Mouse (Mus musculus): ENCODE measurements around the gene Syne3. TPM values are rescaled to one million over a fixed set of nuclear protein-coding genes. Genes with fewer than 3 reads are reported as not detected.

The Syne3 gene
- polyA plus RNA-seq, 1 experiment from 2014 or later = 0.51 TPM

DNA sequence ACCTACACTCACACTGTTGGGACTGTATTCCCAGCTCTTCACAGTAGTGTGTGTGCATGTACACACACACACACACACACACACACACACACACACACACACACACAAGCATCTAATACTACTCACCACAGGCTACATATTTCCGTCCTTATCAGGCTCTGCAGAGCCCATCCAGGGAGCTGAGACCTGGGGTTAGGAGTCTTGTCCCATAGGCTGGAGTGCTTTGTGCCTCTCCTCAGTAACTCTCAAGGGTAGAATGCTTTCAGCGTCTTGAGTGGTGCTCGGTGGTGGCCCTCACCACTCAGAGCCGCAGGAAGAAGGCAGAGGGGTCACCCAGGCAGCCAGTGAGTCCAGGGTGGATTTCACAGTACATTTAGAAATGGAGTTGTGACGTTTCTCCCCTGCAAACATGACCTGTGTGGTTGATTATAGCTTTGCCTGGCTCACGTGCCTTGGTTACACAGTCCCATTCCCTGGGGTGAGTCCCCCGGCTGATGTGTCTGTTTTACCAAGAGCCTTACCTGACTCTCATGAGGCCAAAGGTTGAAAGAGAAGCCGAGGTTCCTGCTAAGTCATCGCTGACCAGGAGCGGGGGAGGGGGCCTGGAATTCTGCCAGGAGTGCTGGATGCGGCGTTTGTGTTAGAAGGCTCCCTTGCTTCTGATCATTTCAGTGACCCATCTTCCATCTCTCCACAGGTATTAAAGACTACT lies 30.1 kb upstream of the Syne3 start:
- no peak overlapping the region for H3K4me2 ChIP-seq (replicated peaks; ENCODE audit: low read depth, low read length)
- H3K9me3 ChIP-seq (ENCODE audit: control insufficient read depth, low read length) = no peaks in the 10 kb centered on the region
- peak overlapping the region; percentile 31; the same call in 1 of the 2 replicates for H3K9ac ChIP-seq (ENCODE audit: low read depth, low read length)
- peaks cover 12% of the 10 kb centered on the region; the same call in 1 of the 2 replicates for H3K4me1 ChIP-seq (ENCODE audit: control insufficient read depth, insufficient read depth, low read length)
- H3K36me3 ChIP-seq (ENCODE audit: control insufficient read depth, insufficient read depth, low read length) = peaks cover 34% of the 10 kb centered on the region
- H3K4me3 ChIP-seq (ENCODE audit: low read length) = no peak overlapping the region
- H3K27ac ChIP-seq (ENCODE audit: low read depth, low read length) = 0 out of 2 replicates have a peak overlapping the region, but pooled peaks have one; percentile 30
- WGBS = 48% methylated on average over 12 of the region's 12 CpGs
- H3K27me3 ChIP-seq (ENCODE audit: control insufficient read depth, insufficient read depth, low read length) = no peaks in the 10 kb centered on the region
- no peak for ATAC-seq (ENCODE audit: low FRiP score, low TSS enrichment)

GRCm38 (mm10) chr12:105038918-105039317 lies 29.3 kb upstream of the Syne3 start:
- H3K4me2 ChIP-seq (replicated peaks; ENCODE audit: low read depth, low read length) = no peak overlapping the region
- no peak; the same call in 1 of the 2 replicates for ATAC-seq (ENCODE audit: low FRiP score, low TSS enrichment)

GRCm38 (mm10) chr12:105038211-105038610 lies 28.6 kb upstream of the Syne3 start:
- Histone ChIP-seq H3K27ac (ENCODE audit: low read depth, low read length) (no peak overlapping the region), H3K4me2 (replicated peaks; ENCODE audit: low read depth, low read length) (no peak overlapping the region), H3K9me3 (ENCODE audit: control insufficient read depth, low read length) (no peaks in the 10 kb centered on the region), H3K9ac (ENCODE audit: low read depth, low read length) (no peak overlapping the region), H3K4me1 (ENCODE audit: control insufficient read depth, insufficient read depth, low read length) (peaks cover 22% of the 10 kb centered on the region), H3K36me3 (ENCODE audit: control insufficient read depth, insufficient read depth, low read length) (peaks cover 31% of the 10 kb centered on the region), H3K4me3 (ENCODE audit: low read length) (no peak overlapping the region), H3K27me3 (ENCODE audit: control insufficient read depth, insufficient read depth, low read length) (no peaks in the 10 kb centered on the region)
- WGBS = 80% methylated on average over 11 of the region's 11 CpGs
- ATAC-seq (ENCODE audit: low FRiP score, low TSS enrichment) = no peak

More at GRCm38 (mm10) chr12:105038918-105039317, 29.3 kb upstream of the Syne3 start:
- H3K9ac ChIP-seq (ENCODE audit: low read depth, low read length) = no peak overlapping the region
- no peak overlapping the region for H3K4me3 ChIP-seq (ENCODE audit: low read length)
- no peaks in the 10 kb centered on the region for H3K27me3 ChIP-seq (ENCODE audit: control insufficient read depth, insufficient read depth, low read length)
- H3K36me3 ChIP-seq (ENCODE audit: control insufficient read depth, insufficient read depth, low read length) = peaks cover 34% of the 10 kb centered on the region
- WGBS = 76% methylated on average over 7 of the region's 7 CpGs
- H3K27ac ChIP-seq (ENCODE audit: low read depth, low read length) = no peak overlapping the region
- no peaks in the 10 kb centered on the region for H3K9me3 ChIP-seq (ENCODE audit: control insufficient read depth, low read length)
- H3K4me1 ChIP-seq (ENCODE audit: control insufficient read depth, insufficient read depth, low read length) = peaks cover 17% of the 10 kb centered on the region

DNA sequence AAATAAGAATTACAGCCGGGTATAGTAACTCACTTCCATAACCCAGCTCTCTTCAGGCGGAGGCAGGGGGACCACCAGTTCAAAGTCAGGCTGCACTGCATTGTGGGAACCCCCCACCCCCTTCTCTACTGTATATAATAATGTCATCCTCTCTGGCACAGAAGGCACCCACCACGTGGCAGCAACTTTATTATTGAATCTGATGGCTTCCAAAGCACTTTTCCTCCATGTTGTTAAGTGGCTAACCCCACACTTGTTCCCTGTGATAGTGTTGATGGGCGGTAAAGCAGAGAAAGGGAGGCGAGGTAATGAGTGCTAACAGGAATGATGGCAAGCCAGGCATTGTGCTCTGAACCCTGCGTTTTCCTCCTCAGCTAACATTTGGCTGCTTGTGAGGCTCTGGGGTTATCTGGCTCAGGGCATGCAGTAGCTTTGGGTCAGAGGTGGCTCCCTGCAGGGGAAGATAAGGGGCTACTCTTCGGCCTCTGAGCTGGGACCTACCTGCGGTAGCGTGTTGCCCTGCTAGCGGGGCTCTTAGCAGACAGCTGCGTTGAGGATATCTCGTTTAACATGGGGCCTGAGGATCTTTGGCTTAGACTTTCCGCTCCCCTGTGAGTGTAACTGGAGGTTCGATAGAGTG lies 24.6 kb upstream of the Syne3 start:
- Histone ChIP-seq H3K4me3 (ENCODE audit: low read length) (peak overlapping the region; percentile 71; the same call in 1 of the 2 replicates), H3K4me1 (ENCODE audit: control insufficient read depth, insufficient read depth, low read length) (peaks cover 22% of the 10 kb centered on the region), H3K4me2 (replicated peaks; ENCODE audit: low read depth, low read length) (peak overlapping the region; percentile 86), H3K27ac (ENCODE audit: low read depth, low read length) (no peak overlapping the region), H3K9ac (ENCODE audit: low read depth, low read length) (peak overlapping the region; percentile 85; the same call in 1 of the 2 replicates), H3K36me3 (ENCODE audit: control insufficient read depth, insufficient read depth, low read length) (peaks cover 14% of the 10 kb centered on the region; the same call in 1 of the 2 replicates), H3K27me3 (ENCODE audit: control insufficient read depth, insufficient read depth, low read length) (no peaks in the 10 kb centered on the region), H3K9me3 (ENCODE audit: control insufficient read depth, low read length) (no peaks in the 10 kb centered on the region)
- no peak for ATAC-seq (ENCODE audit: low FRiP score, low TSS enrichment)
- WGBS = 73% methylated on average over 14 of the region's 14 CpGs

DNA sequence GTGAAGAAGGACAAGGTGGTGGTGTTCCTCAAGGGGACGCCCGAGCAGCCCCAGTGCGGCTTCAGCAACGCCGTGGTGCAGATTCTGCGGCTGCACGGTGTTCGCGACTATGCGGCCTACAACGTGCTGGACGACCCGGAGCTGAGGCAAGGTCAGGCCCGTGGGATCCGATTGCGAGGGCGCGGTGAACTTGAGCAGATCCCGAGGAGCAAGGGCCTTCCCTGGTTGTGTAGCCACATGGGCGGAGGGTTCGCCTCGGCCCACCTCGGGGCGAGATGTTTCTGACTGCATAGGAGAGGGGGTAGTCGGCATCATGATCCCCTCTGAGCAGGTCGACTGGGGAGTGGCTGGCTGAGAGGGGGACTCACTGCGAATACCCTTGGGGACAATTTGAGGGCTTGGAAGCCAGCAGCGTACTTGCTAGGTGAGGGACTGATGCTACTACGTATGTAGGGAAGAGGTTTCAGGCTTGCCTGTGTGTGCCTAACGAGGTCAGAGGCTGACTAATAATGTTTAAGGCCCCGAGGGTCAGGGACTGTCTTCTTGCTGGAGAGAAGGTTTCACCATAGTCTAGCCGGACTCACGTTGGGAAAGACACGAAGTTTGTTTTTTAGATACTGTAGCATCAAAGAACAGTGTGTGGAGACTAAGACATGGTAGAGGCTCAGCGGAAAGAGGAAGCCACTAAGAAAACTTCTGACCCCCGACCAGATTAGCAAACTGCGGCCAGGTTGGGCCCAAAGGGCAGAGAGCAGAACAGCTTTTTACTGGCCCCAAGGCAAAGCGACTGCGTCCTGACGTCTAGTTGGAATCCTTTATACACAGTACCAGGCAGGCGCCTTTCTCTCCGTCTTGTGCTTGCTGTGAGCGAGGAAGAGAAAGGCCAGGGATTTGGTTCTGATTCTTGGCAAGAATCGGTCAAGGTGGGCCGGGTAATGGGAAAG lies 23.5 kb upstream of the Syne3 start:
- Histone ChIP-seq H3K9me3 (ENCODE audit: control insufficient read depth, low read length) (no peaks in the 10 kb centered on the region), H3K36me3 (ENCODE audit: control insufficient read depth, insufficient read depth, low read length) (peaks cover 15% of the 10 kb centered on the region; the same call in 1 of the 2 replicates), H3K4me2 (replicated peaks; ENCODE audit: low read depth, low read length) (peak overlapping the region; percentile 86), H3K27me3 (ENCODE audit: control insufficient read depth, insufficient read depth, low read length) (no peaks in the 10 kb centered on the region), H3K9ac (ENCODE audit: low read depth, low read length) (peak overlapping the region; percentile 85), H3K4me1 (ENCODE audit: control insufficient read depth, insufficient read depth, low read length) (peaks cover 15% of the 10 kb centered on the region), H3K27ac (ENCODE audit: low read depth, low read length) (peak overlapping the region; percentile 39; the same call in 1 of the 2 replicates), H3K4me3 (ENCODE audit: low read length) (peak overlapping the region; percentile 71)
- peak; percentile 47 for ATAC-seq (ENCODE audit: low FRiP score, low TSS enrichment)
- WGBS = 3% methylated on average over 45 of the region's 45 CpGs

DNA sequence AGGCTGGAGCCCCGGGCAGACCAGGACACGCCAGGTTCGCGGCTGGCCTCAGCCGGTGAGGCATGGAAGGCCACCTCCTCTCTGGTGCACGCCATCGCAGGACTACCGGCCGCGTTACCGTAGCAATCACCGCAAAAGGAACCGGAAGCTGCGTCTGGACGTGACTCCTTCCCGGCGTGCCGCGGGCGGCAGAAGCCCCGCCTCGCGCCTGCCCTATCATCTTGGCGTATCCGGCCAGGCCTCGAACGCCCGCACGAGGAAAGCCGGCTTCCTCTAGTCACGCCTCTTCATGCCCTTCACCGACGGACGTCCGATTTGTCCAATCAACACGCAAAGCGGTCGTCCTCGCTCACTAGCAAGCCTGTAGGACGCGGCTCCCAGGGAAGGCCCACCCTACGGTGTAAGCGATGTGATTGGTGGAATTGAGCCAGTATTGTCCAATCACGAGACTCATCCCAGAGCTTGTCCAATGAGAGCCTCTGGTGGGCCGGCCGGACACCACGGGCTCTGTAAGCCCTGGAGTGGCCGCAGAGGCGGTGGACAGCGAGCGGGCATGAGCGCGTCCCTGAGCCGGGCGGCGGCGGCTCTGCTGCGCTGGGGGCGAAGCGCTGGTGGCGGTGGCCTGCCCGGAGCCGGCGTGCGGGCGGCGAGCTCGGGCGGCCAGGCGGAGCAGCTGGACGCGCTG lies 22.7 kb upstream of the Syne3 start, which contains the start of gene Glrx5:
Gene Glrx5, plus strand, starts transcription at position 542 of the 685 bp plus-strand sequence.
- no peaks in the 10 kb centered on the region for H3K27me3 ChIP-seq (ENCODE audit: control insufficient read depth, insufficient read depth, low read length)
- H3K9ac ChIP-seq (ENCODE audit: low read depth, low read length) = peak within 1 kb of the TSS; percentile 85
- H3K4me2 ChIP-seq (replicated peaks; ENCODE audit: low read depth, low read length) = peak within 1 kb of the TSS; percentile 93
- ATAC-seq (ENCODE audit: low FRiP score, low TSS enrichment) = peak; percentile 99
- peaks cover 15% of the 10 kb centered on the region; the same call in 1 of the 2 replicates for H3K36me3 ChIP-seq (ENCODE audit: control insufficient read depth, insufficient read depth, low read length)
- H3K9me3 ChIP-seq (ENCODE audit: control insufficient read depth, low read length) = no peaks in the 10 kb centered on the region
- H3K27ac ChIP-seq (ENCODE audit: low read depth, low read length) = peak within 1 kb of the TSS; percentile 39; the same call in 1 of the 2 replicates
- 1% methylated on average over 71 of the region's 72 CpGs for WGBS
- H3K4me3 ChIP-seq (ENCODE audit: low read length) = peak within 1 kb of the TSS; percentile 71
- H3K4me1 ChIP-seq (ENCODE audit: control insufficient read depth, insufficient read depth, low read length) = peaks cover 15% of the 10 kb centered on the region

GRCm38 (mm10) chr12:105031081-105032058 lies 21.8 kb upstream of the Syne3 start:
- Histone ChIP-seq H3K9me3 (ENCODE audit: control insufficient read depth, low read length) (no peaks in the 10 kb centered on the region), H3K9ac (ENCODE audit: low read depth, low read length) (peak overlapping the region; percentile 84), H3K27me3 (ENCODE audit: control insufficient read depth, insufficient read depth, low read length) (no peaks in the 10 kb centered on the region), H3K4me3 (ENCODE audit: low read length) (peak overlapping the region; percentile 71), H3K4me2 (replicated peaks; ENCODE audit: low read depth, low read length) (peak overlapping the region; percentile 93), H3K27ac (ENCODE audit: low read depth, low read length) (no peak overlapping the region; the same call in 1 of the 2 replicates), H3K4me1 (ENCODE audit: control insufficient read depth, insufficient read depth, low read length) (peaks cover 15% of the 10 kb centered on the region), H3K36me3 (ENCODE audit: control insufficient read depth, insufficient read depth, low read length) (peaks cover 15% of the 10 kb centered on the region; the same call in 1 of the 2 replicates)
- 9% methylated on average over 37 of the region's 37 CpGs for WGBS
- ATAC-seq (ENCODE audit: low FRiP score, low TSS enrichment) = no peak
